Mouse (Mus musculus): ENCODE results near the gene Clec18a. TPM values are rescaled to one million over a fixed set of nuclear protein-coding genes. Genes with fewer than 3 reads are reported as not detected.
A peak's percentile ranks its signal among the peaks of the same experiment; 100 is the strongest.
"Not testable (repeated sequence)": the region's sequence is repeated elsewhere in the genome, so short reads cannot be mapped to it uniquely, and the experiment has no call there.

Clec18a gene
- total RNA-seq (2021), result 1 to 10 TPM; 1.1 to 1.2 TPM

DNA sequence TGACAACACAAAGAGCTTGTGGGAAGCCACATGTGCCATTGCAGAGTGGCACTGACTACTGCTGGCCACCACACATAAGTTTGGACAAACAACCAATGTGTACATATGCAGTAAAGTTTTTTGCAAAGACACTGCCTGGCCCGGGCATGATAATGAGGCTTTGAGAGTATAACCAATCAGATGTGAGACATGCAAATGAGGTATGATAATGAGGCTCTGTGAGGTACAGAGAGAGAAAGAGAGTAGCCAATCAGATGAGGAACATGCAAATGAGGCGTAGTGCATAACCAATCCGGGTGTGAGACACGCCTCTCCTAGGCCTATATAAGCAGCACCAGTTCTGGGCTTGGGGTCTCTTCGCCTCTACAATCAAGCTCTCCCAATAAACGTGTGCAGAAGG, at the start of gene Clec18a:
Gene Clec18a (minus strand): TSS at position 101 of the 400 bp plus-strand sequence.
- not testable (repeated sequence) for DNase-seq

DNA sequence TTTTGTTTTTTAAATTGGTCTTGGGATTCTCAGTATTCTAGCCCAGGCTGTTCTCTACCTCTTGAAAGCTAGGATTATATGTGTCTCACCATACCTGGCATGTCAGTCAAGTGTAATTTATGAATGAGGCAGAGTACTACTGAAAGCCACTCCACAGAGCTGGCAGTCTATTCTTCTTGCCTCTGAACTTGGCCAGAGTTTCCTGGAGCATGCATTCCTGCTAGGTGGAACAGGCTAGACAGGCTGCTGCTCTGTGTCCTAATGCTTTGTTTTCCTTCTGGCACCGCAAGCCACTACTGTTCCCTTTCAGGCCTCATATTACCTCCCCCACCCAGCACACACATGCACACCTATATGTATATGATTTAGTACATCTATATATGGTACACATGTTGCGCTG, 38.5 kb upstream of the Clec18a start:
- no peak for DNase-seq

DNA sequence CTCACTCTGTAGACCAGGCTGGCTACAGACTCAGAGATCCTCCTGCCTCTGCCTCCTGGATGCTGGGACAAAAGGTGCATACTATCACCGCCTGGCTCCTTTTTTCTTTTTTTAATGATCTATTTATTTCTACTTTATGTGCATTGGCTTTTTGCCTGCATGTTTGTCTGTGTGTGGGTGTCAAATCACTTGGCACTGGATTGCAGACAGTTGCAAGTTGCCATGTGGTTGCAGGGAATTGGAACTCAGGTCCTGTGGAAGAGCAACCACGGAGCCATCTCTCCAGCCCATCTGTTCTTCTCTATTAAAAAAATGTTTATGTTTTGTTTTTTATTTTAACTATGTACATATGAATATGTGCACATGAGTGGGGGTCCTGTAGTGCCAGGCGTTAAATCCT, 27.3 kb upstream of the Clec18a start:
- peak; percentile 50 to 58 for DNase-seq

DNA sequence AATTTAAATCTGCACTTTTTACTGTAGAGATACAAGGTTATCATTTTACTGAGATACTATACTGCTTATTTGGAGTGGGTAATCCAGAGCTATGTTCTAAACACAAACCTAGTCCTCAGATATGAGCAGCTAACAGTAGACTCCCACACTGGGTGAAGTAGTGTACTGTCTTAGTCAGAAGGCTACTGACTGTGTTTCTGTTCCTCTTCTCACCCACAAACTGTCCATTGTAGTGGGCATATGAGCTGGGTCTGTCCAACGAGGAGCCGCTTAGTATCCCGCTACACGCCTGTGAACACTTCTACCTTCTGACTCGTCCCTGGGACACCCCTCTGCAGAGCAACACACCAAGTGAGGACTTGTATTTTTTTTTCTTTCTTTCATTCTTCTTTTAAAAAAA, 22.7 kb upstream of the Clec18a start:
- DNase-seq, result no peak

DNA sequence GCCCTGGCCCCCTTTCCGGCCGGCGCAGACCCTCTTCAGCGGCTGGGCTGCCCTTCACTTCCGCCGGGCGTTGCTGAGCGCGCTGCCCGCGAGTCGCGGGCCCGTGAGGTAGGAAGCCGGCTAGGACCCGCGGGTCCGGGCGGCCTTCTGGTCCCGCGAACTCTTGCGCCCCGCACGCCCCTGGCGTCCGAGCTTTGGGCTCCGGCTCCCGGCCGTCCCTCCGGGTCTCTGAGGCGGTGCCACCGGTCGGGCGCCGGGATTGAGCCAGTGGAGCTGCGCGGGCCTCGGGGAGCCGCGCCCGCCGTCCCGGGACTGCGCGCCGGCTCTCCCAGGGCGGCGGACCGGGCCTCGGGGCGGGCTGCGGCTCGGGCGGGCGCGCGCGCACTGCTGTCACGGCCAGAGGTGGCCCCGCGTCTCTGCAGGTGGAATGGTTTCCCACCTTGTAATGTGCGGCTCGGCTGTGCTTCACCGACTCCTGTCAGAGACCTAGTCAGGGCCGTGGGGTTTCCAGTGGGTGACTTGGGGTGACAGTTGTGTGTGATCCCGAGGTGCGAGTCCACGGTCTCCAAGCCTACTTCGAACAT, 2.6 kb upstream of the Clec18a start:
- peak; percentile 27 to 30 for DNase-seq

DNA sequence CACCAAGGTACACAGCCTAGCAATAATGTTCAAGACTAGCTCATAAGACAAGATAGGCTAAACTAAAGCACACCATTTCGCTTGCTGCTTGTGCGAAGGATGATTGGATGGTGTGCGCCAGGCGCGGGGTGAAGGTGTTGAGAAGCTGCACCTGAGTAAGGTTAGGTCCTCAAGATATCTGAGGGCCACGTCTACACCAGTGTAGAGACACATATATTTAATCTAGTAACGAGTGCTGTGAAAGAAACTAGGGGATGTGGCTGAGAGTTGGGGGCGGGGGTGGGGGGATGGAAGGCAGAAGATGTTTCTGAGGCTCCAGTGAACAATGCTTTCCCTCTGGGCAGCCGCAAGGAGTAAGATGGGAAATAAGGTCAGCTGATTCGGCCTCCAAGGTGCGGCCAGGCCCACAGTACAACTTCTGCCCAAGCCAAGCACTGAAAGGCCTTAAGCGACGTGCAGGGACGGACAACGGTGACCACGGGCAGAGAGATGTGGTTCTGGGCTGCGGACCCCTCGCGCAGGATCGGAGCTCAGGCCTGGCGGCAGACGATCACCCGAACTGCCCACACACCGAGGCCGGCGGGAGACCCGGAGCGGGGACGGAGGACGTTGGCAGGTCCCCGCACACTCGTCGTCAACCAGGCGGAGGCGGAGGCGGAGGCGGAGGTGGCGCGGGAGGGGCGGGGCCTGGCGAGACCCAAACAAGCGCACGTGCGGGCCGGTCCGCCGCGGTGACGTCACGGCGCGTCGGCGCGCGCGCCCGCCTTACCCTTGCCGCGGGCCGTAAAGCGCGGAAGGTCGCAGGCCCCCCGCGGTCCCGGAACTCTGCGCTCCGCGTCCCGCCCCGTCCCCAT, 1.9 kb upstream of the Clec18a start, which contains the start of gene Pdpr:
Gene Pdpr (plus strand): TSS at position 766 of the 854 bp plus-strand sequence.
- DNase-seq, result peak; percentile 89 to 90

DNA sequence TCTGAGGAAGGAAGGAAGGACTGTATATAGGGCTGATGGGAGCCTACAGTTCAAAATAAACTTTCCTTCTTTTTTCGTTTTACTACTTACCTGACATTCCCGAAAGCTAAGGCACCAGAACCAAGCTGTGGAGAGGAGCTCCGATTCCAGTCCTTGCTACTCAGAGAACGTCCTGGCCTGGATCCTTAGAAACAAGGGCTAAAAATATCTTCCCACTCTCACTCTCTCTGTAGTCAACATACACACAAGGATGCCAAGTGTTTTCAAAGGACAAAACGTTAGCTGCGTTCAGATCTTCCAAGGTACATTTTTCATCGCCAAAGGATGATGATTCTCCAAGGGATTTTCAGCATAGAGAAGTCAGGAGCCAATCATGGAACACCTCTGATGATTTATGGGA, 520 bp downstream of the Clec18a start:
- DNase-seq, result no peak

DNA sequence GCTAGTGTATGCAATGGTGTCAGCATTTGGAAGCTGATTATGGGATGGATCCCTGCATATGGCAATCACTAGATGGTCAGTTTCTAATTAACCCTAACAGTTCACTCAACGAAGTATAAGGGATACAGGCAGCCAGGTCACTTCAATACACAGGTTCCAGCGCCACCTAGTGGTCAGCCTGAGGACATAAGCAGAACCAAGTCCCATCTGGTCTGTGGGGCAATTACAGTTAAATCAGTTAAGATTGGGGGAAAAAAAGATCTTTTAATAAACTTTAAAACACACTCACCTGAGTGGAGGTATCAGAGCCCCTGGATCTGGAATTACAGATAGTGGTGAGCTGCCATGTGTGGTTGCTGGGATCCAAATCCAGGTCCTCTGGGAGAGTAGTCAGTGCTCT, 2.1 kb downstream of the Clec18a start:
- DNase-seq, result peak; percentile 62 to 74

DNA sequence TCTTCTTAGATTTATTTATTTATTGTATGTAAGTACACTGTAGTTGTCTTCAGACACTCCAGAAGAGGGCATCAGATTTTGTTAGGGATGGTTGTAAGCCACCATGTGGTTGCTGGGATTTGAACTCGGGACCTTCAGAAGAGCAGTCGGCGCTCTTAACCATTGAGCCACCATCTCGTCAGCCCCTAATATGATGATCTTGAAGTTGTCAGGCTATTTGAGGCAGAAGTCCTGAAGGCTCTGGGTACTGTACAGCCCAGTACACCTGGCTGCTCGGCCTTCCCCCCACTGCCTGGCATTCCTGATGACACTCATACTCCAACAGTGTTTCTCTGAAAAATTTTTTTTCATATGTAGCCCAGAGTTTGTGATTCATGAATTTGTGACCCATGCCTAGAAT, 8.3 kb downstream of the Clec18a start:
- not testable (repeated sequence) for DNase-seq

DNA sequence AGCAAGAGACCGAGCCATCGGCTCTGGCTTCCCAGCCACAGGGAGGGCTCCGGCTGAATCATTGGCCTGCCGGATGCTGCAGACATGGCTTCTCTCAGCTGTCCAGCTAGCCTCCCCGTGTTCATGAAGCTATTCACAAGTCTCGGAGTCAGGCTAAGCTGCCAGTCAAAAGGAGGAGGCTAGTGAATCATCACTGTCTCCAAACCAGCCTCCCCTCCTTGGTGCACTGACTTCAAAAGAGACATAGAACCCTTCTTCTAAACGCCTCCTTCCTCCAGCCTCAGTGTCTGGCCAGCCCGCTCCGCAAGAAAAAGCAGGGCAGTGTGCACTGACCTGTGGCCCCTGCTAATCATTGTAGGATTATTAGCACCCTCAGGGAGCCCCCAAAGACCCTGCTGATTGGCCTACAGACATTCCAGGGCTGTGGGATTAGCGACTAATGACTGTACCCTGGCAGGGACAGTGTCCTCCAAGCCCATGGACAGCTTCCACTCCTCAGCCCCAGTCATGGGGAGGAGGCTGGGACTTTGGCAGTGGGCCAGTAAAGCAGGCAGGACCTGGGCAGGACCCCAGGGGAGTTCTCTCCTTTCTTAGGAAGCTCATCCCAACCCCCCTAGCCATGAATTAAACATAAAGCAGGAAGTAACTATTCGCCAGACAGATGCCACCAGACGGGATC, 10.5 kb downstream of the Clec18a start:
- DNase-seq, result no peak

DNA sequence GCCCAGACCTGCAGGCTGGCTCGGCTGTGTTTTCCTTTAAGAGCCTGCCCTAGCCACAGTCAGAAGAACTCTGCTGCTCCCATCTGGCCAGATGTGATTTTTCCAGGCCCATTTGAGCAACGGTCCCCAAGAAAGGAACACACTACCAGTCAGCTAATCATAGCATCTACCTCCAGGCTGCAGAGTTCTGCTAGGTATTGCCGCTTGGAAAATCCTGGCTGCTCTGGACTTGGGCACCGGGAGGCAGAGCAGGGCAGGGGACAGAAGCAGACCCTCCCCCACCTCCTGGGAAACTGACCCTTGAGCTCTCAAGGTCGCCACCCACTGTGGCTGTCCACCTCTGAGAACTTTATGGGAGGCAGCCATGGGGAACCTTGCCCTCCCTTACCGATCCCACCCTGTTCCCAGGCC, 12.4 kb downstream of the Clec18a start:
- no peak for DNase-seq

DNA sequence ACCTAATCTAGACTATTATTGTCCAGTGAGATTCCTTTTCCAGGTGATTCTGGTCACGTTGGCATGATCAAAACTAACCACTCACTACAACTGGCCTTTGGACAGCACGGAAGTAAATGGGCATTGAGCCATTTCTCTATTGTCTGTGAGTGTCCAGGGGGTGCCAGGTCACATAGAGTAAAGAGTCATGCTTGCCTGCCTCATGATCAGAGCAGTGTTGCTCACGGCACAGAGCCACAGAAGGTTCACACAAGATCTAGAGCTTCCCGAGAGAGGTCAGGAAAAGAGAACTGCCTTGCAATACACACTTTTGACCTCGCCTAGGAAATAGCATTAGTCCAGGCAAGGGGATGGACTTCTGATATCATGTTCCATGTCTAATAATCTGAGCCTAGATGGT, 12.8 kb downstream of the Clec18a start:
- DNase-seq, result no peak

DNA sequence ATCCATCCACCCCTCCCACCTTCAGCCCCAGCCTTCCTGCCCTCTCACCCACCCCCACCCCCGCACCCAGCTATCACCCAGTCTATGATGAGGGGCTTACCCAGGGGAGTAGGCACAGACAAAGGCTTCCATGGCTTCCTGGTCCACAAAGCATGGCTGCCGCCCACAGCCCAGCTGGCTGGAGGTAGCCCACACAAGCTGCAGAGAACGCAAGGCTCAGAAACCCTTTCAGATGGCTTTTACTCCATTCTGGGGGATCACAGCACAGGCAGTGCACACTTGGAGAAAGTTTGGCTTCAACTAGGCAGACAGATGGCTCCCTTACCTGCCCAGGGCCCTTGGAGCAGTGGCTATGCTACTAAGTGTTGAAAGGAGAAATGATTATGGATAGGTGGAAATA, 16.3 kb downstream of the Clec18a start:
- peak; percentile 62 to 71 for DNase-seq

DNA sequence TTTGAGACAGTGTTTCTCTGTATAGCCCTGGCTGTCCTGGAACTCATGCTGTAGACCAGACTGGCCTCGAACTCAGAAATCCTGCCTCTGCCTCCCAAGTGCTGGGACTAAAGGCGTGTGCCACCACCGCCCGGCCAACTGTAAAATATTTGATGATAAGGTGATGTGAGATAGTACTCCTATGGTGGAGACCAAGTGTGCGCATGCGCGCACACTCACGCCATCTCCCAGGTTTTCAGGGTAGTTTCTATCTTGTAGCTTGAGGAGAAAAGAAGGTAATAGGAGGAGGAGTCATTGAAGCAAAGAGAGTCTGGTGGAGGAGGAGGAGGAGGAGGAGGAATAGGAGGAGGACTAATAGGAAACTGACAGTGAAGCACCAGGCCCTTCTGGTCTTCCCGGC, 23.6 kb downstream of the Clec18a start:
- DNase-seq, result not testable (repeated sequence)

DNA sequence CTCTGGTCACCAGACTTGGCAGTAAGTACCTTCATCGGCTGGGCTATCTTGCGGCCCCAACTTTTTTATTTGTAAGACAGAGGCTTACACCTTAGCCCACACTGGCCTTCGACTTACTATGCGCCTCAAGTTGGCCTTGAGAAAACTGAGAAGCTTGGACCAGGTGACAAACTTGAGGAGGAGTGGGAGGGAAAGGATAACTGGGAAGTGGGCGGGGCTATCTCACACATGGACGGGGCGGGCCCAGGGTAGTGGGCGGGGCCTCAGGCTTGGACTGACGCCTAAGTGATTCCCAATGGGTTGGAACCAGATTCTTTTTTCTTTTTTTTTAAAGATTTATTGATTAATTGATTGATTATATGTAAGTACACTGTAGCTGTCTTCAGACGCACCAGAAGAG, 24.8 kb downstream of the Clec18a start:
- DNase-seq, result no peak

DNA sequence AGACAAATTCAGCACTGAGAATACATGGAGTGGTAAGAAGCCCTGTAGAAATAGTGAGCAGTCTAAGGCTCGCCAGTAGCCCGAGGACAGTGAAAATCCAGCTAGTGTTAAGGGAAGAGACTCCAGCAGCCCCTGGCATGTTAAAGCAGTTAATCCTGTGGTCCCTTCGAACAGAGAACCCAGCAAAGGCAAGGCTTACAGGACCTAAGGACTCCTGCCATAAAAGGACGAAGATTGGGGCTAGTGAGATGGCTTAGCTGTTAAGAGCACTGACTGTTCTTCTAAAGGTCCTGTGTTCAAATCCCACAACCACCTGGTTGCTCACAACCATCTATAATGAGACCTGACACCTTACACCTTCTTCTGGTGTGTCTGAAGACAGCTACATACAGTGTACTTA, 25.9 kb downstream of the Clec18a start:
- DNase-seq, result no peak

DNA sequence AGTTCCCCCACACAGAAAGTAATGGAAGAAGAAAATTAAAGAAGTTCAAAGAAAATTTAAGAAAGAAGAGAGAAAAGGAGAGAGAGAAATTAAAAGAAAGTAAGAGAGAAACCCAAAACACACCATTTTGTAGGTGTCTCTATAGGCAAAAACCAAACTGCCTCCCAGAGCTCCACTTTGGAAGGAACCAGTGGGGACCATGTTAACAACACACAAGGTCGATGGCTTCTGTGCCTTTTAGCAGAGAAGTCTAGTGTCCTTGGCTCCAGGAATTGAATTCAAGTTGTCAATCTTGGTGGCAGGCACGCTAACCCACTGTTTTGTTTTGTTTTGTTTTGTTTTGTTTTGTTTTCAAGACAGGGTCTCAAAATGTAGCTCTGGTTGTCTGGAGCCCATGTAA, 29.3 kb downstream of the Clec18a start:
- DNase-seq, result no peak

DNA sequence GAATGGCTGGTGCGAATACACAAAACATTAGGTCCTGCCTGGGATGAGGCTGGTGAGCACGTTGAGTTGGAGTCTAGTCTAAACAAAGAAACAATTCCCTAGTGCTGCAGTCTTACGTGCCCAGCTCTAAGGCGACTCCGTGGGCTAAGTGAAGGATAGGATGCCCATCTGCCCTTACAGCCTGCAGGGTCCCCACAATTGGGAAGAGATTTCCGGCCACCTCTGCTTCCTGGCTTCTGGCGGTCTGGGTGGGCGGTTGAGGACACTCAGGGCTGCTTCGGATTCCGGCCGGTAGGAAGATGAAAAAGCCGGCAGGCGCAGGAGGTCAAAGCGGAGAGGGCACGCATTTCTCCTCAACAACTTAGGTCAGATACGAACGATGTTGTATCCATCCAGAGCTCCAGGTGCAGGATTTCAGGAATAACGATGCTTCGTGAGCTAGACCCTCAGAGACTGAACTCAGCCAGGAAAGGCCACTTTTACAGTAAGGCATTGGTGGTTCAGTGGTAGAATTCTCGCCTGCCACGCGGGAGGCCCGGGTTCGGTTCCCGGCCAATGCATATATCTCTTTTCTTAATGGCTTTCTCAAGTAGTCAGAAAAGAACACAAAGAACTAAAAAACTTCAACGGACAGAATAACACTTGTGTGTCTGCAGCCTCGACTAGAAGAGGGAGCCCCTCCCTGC, 30.0 kb downstream of the Clec18a start:
- DNase-seq, result peak; percentile 89 to 95

DNA sequence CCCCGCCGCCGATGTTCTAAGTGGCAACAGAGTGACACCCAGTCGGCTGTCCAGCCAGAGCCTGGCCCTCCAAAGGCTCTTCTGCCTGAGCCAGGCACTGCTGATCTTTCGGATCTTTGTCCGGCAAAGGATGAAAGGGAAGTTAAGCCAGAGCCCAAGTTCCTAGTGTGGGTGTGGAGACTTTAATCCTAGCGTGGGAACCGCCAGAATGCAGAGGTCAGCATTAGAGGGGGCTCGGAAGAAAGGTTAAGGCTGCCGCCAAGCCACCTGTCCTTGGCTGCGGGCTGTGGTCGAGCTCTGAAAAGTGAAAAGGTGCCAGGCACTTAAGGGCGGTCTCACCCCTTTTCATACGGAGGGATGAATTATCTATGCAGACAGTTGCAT, 30.5 kb downstream of the Clec18a start:
- no peak for DNase-seq

DNA sequence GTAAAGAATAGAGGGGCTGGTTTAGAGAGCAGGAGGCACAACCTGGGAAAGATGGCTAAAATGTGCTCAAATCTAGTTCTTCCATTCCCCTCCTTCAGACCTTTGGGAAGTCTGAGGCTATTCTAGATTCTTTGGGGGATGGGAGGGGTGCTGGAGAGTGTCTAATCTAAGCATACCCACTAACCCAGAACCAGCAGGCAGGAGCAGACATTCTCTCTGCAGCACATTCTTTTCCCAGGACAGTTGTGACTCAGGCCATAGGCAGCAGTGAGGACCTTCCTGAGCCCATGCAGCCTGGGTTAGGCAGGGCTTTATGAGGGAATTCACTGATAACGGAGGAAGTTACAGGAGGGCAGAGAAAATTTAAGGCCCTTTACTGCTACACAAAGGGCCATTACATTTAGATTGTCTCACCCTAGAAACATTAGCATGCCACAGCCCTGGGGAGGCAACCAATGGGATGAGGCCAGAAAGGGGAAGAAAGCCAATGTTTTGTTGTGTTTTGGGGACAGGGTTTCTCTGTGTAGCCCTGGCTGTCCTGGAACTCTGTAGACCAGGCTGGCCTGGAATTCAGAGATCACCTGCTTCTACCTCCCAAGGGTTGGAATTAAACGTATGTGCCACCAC, 33.2 kb downstream of the Clec18a start:
- no peak for DNase-seq

DNA sequence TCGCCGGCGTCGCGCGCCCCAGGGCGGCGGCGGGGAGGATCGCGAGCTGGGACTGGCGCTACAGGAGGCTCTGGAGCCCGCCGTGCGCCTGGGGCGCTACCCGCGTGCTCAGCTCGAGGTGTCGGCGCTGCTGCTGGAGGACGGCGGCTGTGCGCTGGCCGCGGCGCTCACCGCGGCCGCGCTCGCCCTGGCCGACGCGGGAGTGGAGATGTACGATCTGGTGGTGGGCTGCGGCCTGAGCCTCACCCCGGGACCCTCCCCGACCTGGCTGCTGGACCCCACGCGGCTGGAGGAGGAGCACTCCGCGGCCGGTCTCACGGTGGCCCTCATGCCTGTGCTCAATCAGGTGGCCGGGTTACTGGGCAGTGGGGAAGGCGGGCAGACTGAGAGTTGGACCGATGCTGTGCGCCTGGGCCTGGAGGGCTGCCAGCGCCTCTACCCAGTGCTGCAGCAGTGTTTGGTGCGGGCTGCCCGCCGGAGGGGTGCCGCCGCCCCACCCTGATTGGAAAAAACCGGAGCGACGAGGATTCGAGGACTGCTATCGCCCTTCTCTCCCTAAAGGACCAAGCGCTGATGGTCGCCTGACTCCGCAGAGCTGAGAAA, 35.4 kb downstream of the Clec18a start:
- DNase-seq, result peak; percentile 22 to 45

DNA sequence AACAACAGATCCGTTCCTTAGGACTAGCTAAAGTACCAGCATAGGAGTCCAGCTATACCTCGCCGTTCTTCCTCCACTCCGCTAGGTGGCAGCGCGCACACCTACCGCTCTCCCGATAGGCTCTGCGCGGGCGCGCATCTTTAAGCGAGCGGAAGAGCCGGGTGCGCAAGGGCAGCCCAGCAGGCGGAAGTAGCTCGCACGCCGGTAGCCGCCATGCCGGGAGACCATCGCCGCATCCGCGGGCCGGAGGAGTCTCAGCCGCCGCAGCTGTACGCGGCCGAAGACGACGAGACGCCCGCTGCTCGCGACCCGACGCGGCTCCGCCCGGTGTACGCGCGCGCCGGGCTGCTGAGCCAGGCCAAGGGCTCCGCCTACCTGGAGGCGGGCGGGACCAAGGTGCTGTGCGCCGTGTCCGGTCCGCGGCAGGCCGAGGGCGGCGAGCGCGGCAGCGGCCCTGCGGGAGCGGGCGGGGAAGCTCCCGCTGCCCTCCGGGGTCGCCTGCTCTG, 36.0 kb downstream of the Clec18a start, which contains the start of gene Exosc6:
Gene Exosc6 (plus strand): TSS at position 182 of the 506 bp plus-strand sequence.
- peak; percentile 90 to 91 for DNase-seq

All from layer of hippocampus, postnatal 36 days (tissue).